Mouse (Mus musculus): ENCODE data around the gene Colca2.

Colca2 gene

GRCm38 (mm10) chr9:51272102-51272501 is 6.3 kb downstream of the Colca2 start:
- no peak for DNase-seq (ENCODE audit: low spot score)

- DNase-seq (ENCODE audit: low spot score) = no peak
Observed at GRCm38 (mm10) chr9:51271073-51271472, 7.3 kb downstream of the Colca2 start.

- no peak for DNase-seq (ENCODE audit: low spot score)
Observed at GRCm38 (mm10) chr9:51268852-51269251, 9.5 kb downstream of the Colca2 start.

- DNase-seq (ENCODE audit: low spot score) = no peak
Observed at GRCm38 (mm10) chr9:51258426-51258825, 19.9 kb downstream of the Colca2 start.

- DNase-seq (ENCODE audit: low spot score) = no peak
Observed at GRCm38 (mm10) chr9:51256780-51257502, 21.4 kb downstream of the Colca2 start.

GRCm38 (mm10) chr9:51238741-51239385 is 39.5 kb downstream of the Colca2 start:
- no peak for DNase-seq (ENCODE audit: low spot score)

DNA sequence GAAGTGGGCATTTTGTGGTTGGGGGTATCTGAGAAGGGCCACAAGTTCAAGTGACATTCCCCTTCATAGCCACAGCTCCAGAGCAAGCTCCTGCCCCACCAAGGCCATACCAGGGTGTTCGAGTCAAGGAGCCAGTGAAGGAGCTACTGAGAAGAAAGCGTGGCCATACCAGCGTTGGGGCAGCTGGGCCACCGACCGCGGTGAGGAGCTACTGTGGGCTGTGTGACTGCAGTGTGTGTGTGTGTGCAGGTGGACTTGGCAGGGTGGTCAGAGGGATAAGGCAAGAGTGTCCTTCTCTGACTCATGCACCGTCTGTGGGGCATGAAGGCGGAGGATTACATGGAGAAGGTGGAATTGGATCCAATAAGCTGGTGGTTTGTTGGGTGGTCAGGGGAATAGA is 46.2 kb downstream of the Colca2 start:
- DNase-seq (ENCODE audit: low spot score) = no peak

GRCm38 (mm10) chr9:51230701-51231389 is 47.5 kb downstream of the Colca2 start:
- DNase-seq (ENCODE audit: low spot score) = no peak

- DNase-seq (ENCODE audit: low spot score) = no peak
Observed at GRCm38 (mm10) chr9:51225636-51226166, 52.7 kb downstream of the Colca2 start.
